In the genomic region with DNA sequence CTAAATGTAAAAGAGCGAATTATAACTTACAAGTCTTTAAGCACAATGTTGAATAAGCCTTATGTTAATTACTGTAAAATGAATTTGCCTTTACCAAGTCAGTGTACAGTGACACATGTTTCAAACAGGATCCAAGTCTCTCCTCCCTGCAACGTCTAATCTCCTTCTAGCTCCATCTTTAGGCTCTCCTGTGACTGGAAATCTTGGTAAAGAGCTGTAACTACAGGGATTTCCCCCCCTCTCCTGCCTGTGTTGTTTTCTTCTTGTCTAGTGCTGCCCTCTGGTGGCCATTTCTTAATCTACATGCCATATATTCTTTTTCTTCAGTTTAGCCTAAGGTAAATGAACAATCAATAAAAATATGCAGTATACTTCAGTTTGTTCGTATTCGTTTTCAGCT, we compare ENCODE assay signal across 8 mouse cellular contexts.
DNase-seq lines count a peak whose midpoint lies in the region; ATAC-seq and TF ChIP-seq lines count a peak whose summit lies in the region.

No protein-coding gene starts in this region.

- H3K36me3 ChIP-seq in embryonic facial prominence, embryonic 11.5 days (replicated peaks; ENCODE audit: control insufficient read depth, insufficient read depth, low read depth, low read length), result no peaks in the 10 kb centered on the region
- H3K36me3 ChIP-seq in kidney, adult 2 months (ENCODE audit: control insufficient read depth, insufficient read depth, low read length), result no peaks in the 10 kb centered on the region
- no peaks in the 10 kb centered on the region for H3K36me3 ChIP-seq in limb, embryonic 13.5 days
- H3K36me3 ChIP-seq in midbrain, embryonic 15.5 days (replicated peaks), result no peaks in the 10 kb centered on the region

- peak; percentile 74 for ATAC-seq in embryonic facial prominence, embryonic 11.5 days (replicated peaks; ENCODE audit: insufficient number of reproducible peaks, low FRiP score, low TSS enrichment, low read depth)
- peak; percentile 74; the same call in 1 of the 2 replicates for ATAC-seq in limb, embryonic 13.5 days (ENCODE audit: low FRiP score, low read depth)
- ATAC-seq in midbrain, embryonic 15.5 days (replicated peaks), result peak; percentile 89

- H3K27ac ChIP-seq in embryonic facial prominence, embryonic 11.5 days (replicated peaks; ENCODE audit: low read depth, low read length), result no peak overlapping the region
- H3K27ac ChIP-seq in kidney, adult 2 months (ENCODE audit: insufficient read depth, low read depth, low read length), result peak overlapping the region; percentile 47; the same call in 1 of the 2 replicates
- H3K27ac ChIP-seq in limb, embryonic 13.5 days, result no peak overlapping the region
- peak overlapping the region; percentile 68 for H3K27ac ChIP-seq in midbrain, embryonic 15.5 days

- TF ChIP-seq CTCF in kidney, adult 2 months (conservative IDR thresholded peaks at IDR 0.05; ENCODE audit: insufficient read depth, insufficient read length, low read depth, low read length), result peak; percentile 37

- peak overlapping the region; percentile 43 for H3K4me2 ChIP-seq in embryonic facial prominence, embryonic 11.5 days (ENCODE audit: low read depth, low read length)
- peak overlapping the region; percentile 61 for H3K4me2 ChIP-seq in limb, embryonic 13.5 days (replicated peaks)
- peak overlapping the region; percentile 44 for H3K4me2 ChIP-seq in midbrain, embryonic 15.5 days

- peak; percentile 95 for DNase-seq in 3T3-L1 (ENCODE audit: low read depth, low spot score)
- peak; percentile 83 for DNase-seq in adrenal gland, postnatal 10 days
- DNase-seq in embryonic facial prominence, embryonic 11.5 days (ENCODE audit: low spot score), result peak; percentile 93
- peak; percentile 91 for DNase-seq in heart, adult 8-10 months (ENCODE audit: low spot score)
- DNase-seq in kidney, adult 2 months, result peak; percentile 85
- DNase-seq in spleen, postnatal 10 days (ENCODE audit: low spot score in 2 of 2), result peak; percentile 38 to 72

- H3K27me3 ChIP-seq in embryonic facial prominence, embryonic 11.5 days (ENCODE audit: control insufficient read depth, insufficient read depth, low read length), result no peaks in the 10 kb centered on the region
- H3K27me3 ChIP-seq in kidney, adult 2 months (replicated peaks; ENCODE audit: control insufficient read depth, insufficient read depth, low read length), result no peaks in the 10 kb centered on the region
- H3K27me3 ChIP-seq in limb, embryonic 13.5 days, result peaks cover 3% of the 10 kb centered on the region; the same call in 1 of the 2 replicates
- peaks cover 8% of the 10 kb centered on the region; the same call in 1 of the 2 replicates for H3K27me3 ChIP-seq in midbrain, embryonic 15.5 days (replicated peaks)

- TF ChIP-seq POLR2A in kidney, adult 2 months (IDR thresholded peaks at IDR 0.05; ENCODE audit: low read depth, low read length), result no peak

- H3K9me3 ChIP-seq in embryonic facial prominence, embryonic 11.5 days (replicated peaks; ENCODE audit: control insufficient read depth, low read length), result no peaks in the 10 kb centered on the region
- no peaks in the 10 kb centered on the region for H3K9me3 ChIP-seq in limb, embryonic 13.5 days
- no peaks in the 10 kb centered on the region for H3K9me3 ChIP-seq in midbrain, embryonic 15.5 days

- 22% methylated on average over 4 of the region's 4 CpGs for WGBS in embryonic facial prominence, embryonic 11.5 days
- 14% methylated on average over 4 of the region's 4 CpGs for WGBS in kidney, adult 2 months
- 22% methylated on average over 4 of the region's 4 CpGs for WGBS in limb, embryonic 13.5 days
- 12% methylated on average over 4 of the region's 4 CpGs for WGBS in midbrain, embryonic 15.5 days

- peak overlapping the region; percentile 23; the same call in 1 of the 2 replicates for H3K4me3 ChIP-seq in embryonic facial prominence, embryonic 11.5 days (ENCODE audit: low read depth, low read length)
- H3K4me3 ChIP-seq in kidney, adult 2 months (ENCODE audit: insufficient read depth, low read depth, low read length), result no peak overlapping the region
- H3K4me3 ChIP-seq in limb, embryonic 13.5 days, result peak overlapping the region; percentile 30
- peak overlapping the region; percentile 17 for H3K4me3 ChIP-seq in midbrain, embryonic 15.5 days

- no peak overlapping the region for H3K9ac ChIP-seq in embryonic facial prominence, embryonic 11.5 days (replicated peaks; ENCODE audit: low read length)
- H3K9ac ChIP-seq in limb, embryonic 13.5 days, result no peak overlapping the region
- H3K9ac ChIP-seq in midbrain, embryonic 15.5 days, result peak overlapping the region; percentile 36; the same call in 1 of the 2 replicates

- H3K4me1 ChIP-seq in embryonic facial prominence, embryonic 11.5 days (ENCODE audit: control insufficient read depth, insufficient read depth, low read length), result no peaks in the 10 kb centered on the region
- no peaks in the 10 kb centered on the region for H3K4me1 ChIP-seq in kidney, adult 2 months (ENCODE audit: control insufficient read depth, insufficient read depth, low read length)
- 0 out of 2 replicates have a peak, but pooled peaks cover 4% of the 10 kb centered on the region for H3K4me1 ChIP-seq in limb, embryonic 13.5 days
- H3K4me1 ChIP-seq in midbrain, embryonic 15.5 days, result peaks cover 9% of the 10 kb centered on the region

Comparison
In these comparisons a context has a peak if more than half of its experiments do, and no peak if none do; other contexts are left out.
1. H3K27ac ChIP-seq: peak in kidney, adult 2 months (single experiment) and midbrain, embryonic 15.5 days (single experiment); none in embryonic facial prominence, embryonic 11.5 days (single experiment) and limb, embryonic 13.5 days (single experiment).
2. Peak in every context shown above with its lines, with median percentiles within 50 percentile points of each other: DNase-seq, ATAC-seq and H3K4me2 ChIP-seq.